Mouse (Mus musculus) embryo, embryonic 11.5 days (tissue): ENCODE data around the gene Gm45208.
A peak's percentile ranks its signal among the peaks of the same experiment; 100 is the strongest.
"Not testable (repeated sequence)": the region's sequence is repeated elsewhere in the genome, so short reads cannot be mapped to it uniquely, and the experiment has no call there.

ENCODE experiments used
- DNase-seq: peaks from one replicate; pipeline ENCODE4 v3.0.0-alpha.2; 2012; ENCODE audit warnings: low read depth, low spot score

Gene Gm45208

DNA sequence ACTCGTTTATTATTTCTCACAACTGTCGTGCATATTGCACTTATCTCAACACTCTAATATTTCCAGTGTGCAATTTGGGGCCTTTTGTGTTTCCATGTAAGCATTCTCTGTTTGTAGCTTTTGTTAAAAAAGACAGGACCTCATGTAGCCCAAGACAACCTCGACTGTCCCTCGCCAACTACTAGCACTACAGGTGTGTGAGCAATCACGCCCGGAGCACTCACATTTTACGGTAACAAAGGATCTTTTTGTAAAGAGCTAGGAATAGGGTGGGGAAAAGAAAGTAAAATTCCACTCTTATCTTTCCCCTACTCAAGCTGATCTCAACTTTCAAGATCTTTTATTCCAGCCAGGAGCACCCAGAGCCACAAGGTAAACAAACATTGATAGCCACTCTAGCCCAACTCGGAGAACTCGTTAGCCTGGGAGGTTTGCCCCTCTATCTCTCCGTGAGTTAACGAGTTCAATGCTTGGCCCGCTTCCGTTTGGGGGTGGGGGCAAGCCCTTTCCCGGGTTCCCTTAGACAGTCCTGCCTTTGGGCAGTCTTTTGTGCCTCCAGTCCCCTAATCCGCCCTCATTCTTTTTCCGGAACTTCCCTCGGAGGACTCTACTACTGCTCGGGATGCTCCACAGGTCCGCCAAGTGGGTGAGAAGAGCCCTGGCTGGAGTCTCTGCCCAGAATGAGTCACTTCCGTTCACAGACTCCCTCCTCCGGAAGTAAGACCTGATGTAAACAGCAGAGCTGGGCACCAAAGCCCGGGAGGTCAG lies at the start of gene Gm45208:
Gene Gm45208, plus strand, starts transcription at position 732 of the 768 bp plus-strand sequence.
- DNase-seq, result peak; percentile 41

DNA sequence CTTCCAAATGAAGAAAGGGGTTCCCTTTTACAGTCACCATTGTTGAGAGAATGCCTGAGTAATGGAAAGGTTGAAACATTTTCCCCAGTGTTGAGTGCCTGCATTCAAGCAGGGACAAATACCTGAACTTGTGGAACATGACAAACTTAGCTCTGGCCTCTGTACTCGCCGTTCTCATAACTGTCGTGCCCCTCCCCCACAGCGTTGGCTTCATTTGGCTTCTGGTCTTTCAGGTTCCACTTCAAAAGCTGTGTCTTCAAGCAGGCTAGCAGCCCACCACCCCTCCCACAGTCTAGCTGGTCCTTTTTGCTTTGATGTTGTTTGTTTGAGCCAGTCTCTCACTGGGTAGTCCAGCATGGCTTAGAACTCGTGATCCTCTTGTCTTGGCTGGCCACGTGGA lies 49.3 kb upstream of the Gm45208 start:
- DNase-seq, result no peak

DNA sequence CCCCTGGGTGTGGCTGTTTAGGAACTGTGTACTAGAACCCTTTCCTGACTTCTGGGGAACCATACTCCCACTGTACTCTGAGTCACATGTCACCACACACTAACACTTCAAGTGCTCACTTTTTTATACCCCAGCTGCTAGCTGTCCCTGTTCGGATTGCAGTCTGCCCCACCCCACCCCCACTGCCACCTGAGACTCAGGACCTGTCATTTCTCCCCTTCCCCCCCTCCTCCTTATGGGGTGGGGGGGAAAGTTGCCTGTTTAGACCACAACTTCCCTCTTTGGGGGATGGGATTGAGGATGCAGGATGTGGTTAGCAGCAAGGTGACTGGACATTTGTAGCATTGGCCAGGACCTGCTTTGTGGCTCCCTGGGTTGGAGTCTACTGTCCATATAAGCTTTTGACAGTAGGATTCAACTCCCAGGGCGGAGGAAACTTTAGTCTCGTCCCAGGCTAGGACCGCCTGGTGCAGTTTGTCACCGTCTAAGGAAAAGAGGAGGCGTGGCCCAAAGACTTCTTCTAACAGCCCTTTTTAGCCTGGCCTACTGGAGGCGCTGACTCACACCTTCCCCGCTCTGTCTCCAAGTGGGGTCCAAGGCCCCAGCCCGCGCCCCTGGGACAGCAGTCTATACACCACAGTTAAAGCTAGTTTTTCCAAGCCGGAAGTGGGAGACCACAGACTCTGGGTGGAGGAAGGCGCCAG lies 48.3 kb upstream of the Gm45208 start:
- DNase-seq, result no peak

DNA sequence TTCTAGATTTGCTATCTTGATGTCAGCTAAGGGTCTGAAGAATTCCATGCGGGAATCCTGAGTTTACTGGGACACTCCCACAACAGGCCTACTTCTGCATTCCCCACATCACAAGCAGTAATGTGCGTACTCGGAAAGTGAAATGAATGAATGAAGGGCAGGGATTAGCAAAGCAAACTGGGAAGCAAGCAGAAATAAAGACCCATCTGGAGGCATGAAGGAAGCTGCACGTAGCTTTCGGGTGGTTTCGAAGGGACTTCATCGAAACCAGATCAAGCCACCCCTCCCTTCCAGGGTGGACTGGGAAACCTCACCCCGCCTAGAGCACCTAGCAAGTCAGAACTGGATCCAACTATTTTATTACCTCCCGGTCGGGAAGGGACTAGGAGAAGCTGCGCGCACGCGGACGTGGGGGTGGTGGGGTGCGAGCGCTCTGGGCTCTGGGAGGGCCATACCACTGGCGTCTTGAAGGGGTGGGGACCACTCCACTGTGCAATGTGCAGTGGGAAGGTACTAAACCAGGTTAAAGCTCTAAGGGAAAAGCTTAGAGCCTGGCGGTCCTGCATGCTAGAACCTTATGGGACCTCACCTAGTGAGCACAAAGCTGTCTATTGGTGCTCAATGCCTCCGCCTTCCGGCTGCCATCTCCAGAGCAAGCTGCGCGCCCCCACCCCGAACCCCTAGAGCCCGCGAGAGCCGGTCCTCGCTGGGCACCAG lies 47.6 kb upstream of the Gm45208 start:
- DNase-seq, result no peak

DNA sequence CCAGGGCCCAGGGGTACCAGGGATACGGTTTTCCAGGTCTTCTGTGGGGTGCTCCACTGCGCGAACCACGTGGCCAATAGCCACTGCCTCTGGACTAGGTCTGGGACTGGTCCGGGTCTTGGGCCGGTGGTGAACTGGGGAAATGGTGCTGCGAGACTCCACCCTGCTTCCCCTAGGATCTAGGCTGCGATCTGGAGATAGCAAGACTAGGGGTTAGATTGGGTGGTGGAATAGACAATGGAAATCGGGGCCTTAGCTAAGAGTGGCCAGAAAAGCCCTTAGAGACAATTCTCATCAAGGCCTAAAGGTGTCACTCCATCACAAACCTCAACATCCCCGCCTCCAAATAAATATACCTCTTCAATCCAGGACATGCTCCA lies 47.1 kb upstream of the Gm45208 start:
- DNase-seq, result no peak

DNA sequence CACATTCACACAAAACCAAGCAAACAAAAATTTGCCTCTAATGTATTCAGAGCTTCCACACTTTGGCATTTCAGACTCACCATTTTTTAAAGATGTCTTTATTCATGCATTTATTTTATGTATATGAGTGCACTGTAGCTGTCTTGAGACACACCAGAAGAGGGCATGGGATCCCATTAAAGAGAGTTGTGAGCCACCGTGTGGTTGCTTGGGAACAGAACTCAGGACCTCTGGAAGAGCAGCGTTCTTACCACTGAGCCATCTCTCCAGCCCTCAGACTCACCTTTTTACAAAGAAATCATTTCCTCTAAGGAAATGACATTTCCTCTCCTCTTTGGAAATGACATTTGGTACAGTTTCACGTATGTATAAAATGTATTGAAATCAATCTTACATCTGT lies 43.1 kb upstream of the Gm45208 start:
- no peak for DNase-seq

DNA sequence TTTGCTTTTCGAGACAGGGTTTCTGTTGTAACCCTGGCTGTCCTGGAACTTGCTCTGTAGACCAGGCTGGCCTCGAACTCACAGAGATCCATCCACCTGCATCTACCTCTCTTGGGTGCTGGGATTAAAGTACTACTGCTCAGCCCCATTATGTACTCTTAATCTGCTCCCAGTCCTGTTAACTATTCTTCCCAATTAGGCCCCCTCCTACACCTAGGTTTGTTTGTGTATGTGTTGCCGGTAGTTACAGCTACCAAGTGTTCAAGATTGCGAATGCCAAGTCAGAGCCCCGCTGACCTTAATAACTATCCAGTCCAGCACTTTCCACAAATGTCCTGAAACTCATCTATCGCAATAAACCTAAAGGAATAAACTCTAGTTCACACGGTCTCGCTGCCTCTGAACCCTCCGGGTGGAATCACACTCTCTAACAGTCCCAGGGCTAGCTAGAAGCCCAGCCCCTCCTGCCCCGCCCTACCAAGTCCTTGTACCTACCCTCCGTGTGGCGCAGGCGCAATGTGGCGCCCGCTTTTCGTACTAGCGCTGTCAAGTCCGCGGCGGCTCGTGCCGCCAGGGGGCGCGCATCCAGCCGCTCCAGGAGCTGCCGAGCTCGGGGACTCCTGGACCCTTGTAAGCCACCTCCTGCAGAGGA lies 42.5 kb upstream of the Gm45208 start:
- DNase-seq, result peak; percentile 76

DNA sequence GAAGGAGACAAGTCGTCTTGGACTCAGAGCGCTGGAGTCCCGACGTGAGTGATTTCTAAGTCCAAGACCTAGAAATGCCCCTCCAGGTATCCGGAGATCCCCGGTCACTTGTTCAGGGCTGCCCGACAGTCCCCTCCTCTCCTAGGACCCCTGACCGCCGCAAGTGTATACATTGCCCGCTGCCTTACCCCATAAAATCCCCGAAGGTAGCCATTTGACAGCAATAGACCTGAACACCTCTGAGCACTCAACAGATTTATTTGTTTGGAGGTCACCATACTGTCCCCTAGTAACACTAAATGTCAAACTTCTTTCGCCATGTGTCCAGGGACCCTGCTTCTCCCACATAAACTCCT lies 42.0 kb upstream of the Gm45208 start:
- no peak for DNase-seq

DNA sequence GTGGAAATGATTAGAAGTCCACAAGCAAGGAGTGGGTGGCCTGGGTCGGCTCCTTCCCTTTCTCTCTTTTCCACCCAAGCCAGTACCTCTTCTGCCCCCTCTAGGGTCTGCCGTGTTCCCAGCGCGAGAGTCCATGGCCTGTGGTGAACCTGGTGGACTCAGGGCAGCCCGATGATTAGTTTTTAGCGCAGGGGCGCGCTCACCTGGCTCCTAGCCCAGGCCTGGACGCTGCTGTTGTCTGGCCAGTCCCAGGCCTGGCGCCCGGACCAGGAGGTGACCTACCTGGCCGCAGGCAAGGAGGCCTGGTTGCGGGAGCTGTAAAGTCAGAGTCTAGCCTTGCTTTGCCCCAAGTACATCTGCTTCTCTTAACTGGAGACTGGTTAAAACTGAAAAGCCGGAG lies 41.2 kb upstream of the Gm45208 start, which contains the start of gene Magix:
Gene Magix, minus strand, starts transcription at position 388 of the 400 bp plus-strand sequence.
- no peak for DNase-seq

DNA sequence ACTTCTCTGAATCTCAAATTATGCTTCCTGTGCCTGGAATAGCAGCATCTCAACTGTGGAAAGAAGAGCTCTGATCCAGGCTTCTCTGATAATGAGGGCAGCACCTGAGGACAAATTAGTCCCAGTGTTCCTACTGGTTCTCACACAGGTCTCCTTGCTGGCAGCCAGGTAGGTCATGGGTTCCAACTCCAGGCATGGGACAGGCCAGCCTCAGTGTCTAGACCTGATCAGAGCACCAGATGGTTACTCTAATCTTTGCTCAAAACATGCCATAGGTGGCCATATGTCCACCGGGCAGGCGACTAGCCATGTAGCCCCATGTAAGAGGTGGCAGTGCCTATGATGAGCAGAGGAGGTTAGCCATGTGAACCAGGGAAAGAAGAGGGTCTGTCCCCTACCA lies 33.7 kb upstream of the Gm45208 start:
- DNase-seq, result no peak

DNA sequence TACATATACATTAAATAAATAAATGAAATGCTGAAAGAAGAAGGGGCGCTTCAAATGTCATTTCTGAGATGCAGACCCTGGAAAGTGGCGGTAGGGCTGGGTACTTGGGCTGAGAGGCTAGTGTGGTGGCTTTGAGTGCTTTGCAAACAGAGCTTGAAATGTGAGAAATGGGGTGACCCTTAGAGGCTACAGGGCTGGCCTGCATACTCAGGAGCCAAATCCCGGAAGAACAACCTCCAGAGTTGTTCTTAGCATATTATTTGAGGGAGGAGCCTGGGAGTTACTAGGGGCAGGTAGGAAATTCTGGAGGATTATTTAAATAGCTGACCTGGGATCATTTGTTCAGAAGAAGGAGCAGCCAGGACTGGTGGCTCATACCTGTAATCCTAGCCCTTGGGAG lies 31.6 kb upstream of the Gm45208 start:
- no peak for DNase-seq

DNA sequence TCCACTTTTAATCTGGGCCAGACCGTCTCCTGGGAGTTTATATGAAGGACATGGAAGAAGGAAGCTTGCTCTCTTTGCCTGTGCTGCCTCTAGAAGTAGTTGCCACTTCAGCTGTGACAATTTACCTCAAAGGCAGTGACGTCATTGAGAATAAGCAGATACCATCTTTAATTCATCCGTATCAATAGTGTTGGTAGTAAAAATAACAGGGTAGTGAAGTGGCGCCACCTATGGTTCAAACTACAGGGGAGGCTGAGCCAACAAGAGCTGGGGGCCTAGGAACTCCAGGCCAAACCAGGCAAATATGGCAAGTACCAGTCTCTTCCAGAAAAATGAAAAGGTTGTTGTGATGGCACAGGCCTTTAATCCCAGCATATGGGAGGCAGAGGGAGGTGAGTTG lies 29.2 kb upstream of the Gm45208 start:
- no peak for DNase-seq

DNA sequence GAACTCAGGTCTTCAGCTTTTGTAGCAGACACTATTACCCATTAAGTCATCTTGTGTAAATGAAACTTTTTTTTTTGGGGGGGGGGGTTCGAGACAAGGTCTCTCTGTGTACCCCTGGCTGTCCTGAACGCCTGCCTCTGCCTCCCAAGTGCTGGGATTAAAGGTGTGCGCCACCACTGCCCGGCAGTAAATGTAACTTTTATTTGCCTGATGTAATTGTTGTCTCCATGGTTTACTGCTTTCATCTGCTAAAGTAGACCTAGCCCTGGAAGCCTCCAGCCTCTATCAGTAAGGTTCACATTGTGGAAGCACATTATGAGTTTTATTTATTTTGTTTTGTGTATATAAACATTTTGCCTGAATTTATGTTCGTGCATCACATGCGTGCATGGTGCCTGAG lies 25.5 kb upstream of the Gm45208 start:
- no peak for DNase-seq

DNA sequence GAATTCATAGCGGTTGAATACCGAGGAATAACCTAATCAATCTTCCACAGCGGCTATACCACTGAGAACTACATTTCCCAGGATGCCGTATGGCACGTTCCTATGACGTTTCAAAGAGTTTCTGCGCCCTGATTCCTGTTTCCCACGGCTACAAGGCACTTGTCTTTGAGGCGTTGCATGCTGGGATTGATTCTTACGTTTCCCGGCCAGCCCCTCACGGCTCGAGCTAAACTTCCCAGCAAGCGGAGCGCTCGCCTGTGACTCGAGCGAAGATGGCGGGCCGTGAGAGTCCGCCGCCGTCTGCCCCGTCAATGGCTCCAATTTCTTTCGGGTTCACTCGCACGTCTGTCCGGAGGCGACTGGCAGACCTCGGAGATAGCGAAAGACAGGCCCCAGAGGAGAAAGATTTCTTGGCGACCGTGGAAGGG lies 25.1 kb upstream of the Gm45208 start, which contains the start of gene Gpkow:
Gene Gpkow, plus strand, starts transcription at position 178 of the 428 bp plus-strand sequence.
- peak; percentile 77 for DNase-seq

DNA sequence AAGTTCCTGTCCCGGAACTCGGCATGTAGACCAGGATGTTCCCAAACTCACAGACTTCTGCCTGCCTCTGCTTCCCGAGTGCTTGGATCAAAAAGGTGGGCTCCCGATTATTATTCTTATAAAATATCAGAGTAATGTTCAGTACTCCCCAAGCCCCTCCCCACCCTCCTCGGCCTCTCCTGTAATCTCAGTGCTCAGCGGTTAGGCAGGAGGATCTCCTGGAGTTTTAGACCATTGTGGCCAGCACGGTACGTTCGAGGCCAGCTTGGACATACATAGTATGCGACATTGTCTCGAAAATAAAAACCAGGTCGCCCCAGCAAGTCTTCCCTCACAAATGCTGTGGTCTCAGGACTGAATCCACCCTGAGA lies 8.3 kb upstream of the Gm45208 start:
- not testable (repeated sequence) for DNase-seq

DNA sequence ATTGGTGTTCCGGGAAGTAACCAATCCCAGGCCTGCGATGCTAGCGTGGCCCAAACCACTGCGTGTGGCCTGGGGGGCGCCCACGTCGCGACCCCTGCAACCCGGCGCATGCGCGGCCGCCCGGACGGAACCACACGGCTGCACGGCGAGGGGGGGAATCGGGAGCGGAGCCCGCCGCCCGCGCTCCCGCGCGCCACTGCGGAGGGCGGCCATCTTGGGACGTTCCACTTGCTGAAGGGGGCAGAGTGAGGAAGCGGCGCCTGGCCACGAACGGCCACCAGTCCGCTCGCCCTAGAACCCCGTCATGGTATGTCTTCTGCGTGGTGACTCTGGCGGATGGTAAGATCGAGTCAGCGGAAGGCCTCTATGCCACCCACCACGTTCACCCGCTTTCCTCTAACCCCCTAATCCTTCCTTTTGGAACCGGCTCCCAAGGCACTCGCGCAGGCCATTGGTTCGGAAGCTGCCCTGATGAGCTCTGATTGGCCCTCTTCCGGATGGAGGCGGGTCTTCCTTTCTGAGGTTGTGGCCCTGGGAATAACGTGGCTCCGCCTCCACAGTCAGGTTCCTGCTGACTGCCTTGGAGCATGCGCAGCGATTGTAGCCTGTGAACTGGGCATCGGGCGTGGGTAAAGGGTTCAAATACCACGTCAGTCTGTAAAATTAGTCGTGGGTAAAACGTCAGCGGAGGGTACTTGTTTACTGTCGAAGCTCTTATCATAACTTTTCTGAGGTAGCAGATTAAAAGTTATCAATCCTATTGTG lies 7.7 kb upstream of the Gm45208 start, which contains the start of gene Wdr45:
Gene Wdr45, plus strand, starts transcription at position 199 of the 765 bp plus-strand sequence.
- DNase-seq, result peak; percentile 87

DNA sequence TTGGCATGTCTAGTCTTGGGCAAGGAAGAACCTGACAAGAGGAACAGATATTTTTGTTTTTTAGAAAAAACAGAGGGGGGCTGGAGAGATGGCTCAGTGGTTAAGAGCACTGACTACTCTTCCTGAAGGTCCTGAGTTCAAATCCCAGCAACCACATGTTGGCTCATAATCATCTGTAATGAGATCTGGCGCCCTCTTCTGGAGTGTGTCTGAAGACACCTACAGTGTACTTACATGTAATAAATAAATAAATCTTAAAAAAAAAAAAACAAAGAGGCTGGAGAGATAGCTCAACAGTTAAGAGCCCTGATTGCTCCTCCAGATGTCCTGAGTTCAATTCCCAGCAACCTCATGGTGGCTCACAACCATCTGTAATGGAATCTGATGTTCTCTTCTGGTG lies 6.0 kb upstream of the Gm45208 start:
- DNase-seq, result not testable (repeated sequence)

DNA sequence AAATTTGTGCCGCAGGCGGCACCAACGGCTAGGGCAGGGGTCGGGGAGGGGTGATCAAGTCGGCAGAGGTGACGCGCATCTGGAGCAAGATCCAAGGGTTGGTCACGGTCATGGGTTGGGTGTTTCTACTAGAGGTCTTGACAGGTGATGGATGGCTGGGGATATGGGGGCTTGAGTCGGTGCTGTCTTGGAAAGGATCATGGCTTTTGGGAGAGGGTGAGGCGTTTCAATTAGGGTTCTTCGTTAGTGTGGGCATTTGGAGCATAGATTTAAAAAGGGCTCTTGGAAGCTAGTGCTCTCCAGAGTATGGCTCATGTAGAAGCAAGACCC lies 202 bp downstream of the Gm45208 start:
- no peak for DNase-seq

DNA sequence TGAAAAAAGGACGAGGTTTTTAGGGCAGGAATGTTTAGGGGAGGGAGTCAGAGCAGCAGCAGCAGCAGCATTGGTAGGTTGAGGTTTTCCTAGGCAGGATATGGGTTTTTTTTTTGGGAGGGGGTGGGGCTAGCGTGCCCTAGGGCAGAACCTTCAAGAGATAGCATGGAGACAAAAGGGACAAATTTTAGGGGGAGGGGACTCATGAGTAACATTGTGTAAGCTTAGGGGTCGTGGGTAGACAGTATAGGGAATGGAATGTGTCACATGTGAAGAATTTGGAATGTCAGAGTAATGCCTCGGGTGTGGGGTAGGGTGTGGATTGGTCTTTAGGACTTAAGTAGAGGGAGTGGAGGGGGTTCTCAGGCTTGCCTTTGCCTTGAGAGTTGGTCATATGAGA lies 646 bp downstream of the Gm45208 start:
- DNase-seq, result no peak

DNA sequence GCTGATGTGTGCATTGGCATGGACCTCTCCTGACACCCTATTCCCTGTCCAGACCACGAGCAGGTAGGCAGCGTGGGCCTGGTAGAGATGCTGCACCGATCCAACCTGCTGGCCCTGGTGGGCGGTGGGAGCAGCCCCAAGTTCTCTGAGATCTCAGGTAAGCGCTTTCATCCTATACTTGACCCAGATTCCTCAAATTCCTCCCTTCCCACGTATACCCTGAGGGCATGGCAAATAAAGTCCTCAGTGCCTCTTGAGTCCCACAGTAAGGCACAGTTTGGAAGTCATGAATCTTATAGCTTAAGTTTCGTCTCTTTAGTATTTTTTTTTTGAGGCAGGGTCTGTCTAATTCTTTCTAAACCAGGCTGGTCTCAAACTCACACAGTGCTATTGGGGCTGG lies 2.1 kb downstream of the Gm45208 start:
- DNase-seq, result no peak

DNA sequence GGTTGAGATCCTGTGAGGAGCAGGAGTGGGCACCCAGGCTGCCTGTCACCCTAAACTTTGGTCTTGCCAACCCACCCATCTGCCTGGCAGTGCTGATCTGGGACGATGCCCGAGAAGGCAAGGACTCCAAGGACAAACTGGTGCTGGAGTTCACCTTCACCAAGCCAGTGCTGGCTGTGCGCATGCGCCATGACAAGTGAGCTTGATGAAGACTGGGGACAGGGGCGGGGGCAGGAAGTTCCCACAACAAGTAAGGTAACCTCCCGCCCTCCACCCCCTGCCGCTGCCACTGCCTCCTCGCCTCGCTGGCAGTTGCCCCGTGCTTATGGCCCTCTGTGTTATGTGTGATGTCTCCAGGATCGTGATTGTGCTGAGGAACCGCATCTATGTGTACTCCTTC lies 3.8 kb downstream of the Gm45208 start:
- no peak for DNase-seq
